Mouse (Mus musculus): ENCODE data around the gene Rwdd1.
"Not testable (repeated sequence)": the region's sequence is repeated elsewhere in the genome, so short reads cannot be mapped to it uniquely, and the experiment has no call there.

Rwdd1 gene

GRCm38 (mm10) chr10:34019302-34020075 is at the start of gene Rwdd1:
TSS of gene Rwdd1 (minus strand) at chr10:34019624.
- in situ Hi-C loops (cut with MboI; ENCODE audit: low sequenced_read_pairs), result no loop called here

GRCm38 (mm10) chr10:34066591-34066990 is 47.2 kb upstream of the Rwdd1 start:
- in situ Hi-C loops (cut with MboI; ENCODE audit: low sequenced_read_pairs), result no loop called here

GRCm38 (mm10) chr10:34053987-34054386 is 34.6 kb upstream of the Rwdd1 start:
- in situ Hi-C loops (cut with MboI; ENCODE audit: low sequenced_read_pairs), result no loop called here

- in situ Hi-C loops (cut with MboI; ENCODE audit: low sequenced_read_pairs), result no loop called here
Observed at GRCm38 (mm10) chr10:34044210-34044609, 24.8 kb upstream of the Rwdd1 start, which contains the start of gene Calhm4. TSS of gene Calhm4 (minus strand) at chr10:34044310.

- in situ Hi-C loops (cut with MboI; ENCODE audit: low sequenced_read_pairs), result no loop called here
Observed at GRCm38 (mm10) chr10:34037401-34037800, 18.0 kb upstream of the Rwdd1 start, which contains the start of gene Trappc3l. TSS of gene Trappc3l (plus strand) at chr10:34037597.

GRCm38 (mm10) chr10:34036587-34036986 is 17.2 kb upstream of the Rwdd1 start:
- in situ Hi-C loops (cut with MboI; ENCODE audit: low sequenced_read_pairs), result no loop called here

GRCm38 (mm10) chr10:34033630-34034305 is 14.3 kb upstream of the Rwdd1 start:
- in situ Hi-C loops (cut with MboI; ENCODE audit: low sequenced_read_pairs), result no loop called here

GRCm38 (mm10) chr10:34030322-34030721 is 10.9 kb upstream of the Rwdd1 start:
- in situ Hi-C loops (cut with MboI; ENCODE audit: low sequenced_read_pairs), result no loop called here

GRCm38 (mm10) chr10:34018746-34019301 is 600 bp downstream of the Rwdd1 start:
- in situ Hi-C loops (cut with MboI; ENCODE audit: low sequenced_read_pairs), result no loop called here

- in situ Hi-C loops (cut with MboI; ENCODE audit: low sequenced_read_pairs), result no loop called here
Observed at GRCm38 (mm10) chr10:34013241-34013640, 6.2 kb downstream of the Rwdd1 start.

- in situ Hi-C loops (cut with MboI; ENCODE audit: low sequenced_read_pairs), result no loop called here
Observed at GRCm38 (mm10) chr10:34012581-34012980, 6.8 kb downstream of the Rwdd1 start.

- in situ Hi-C loops (cut with MboI; ENCODE audit: low sequenced_read_pairs), result no loop called here
Observed at GRCm38 (mm10) chr10:33998397-33998796, 21.0 kb downstream of the Rwdd1 start.

- in situ Hi-C loops (cut with MboI; ENCODE audit: low sequenced_read_pairs), result not testable (repeated sequence)
Observed at GRCm38 (mm10) chr10:33996686-33997085, 22.7 kb downstream of the Rwdd1 start.

- in situ Hi-C loops (cut with MboI; ENCODE audit: low sequenced_read_pairs), result no loop called here
Observed at GRCm38 (mm10) chr10:33986771-33987170, 32.7 kb downstream of the Rwdd1 start.

- in situ Hi-C loops (cut with MboI; ENCODE audit: low sequenced_read_pairs), result no loop called here
Observed at GRCm38 (mm10) chr10:33974781-33975494, 44.5 kb downstream of the Rwdd1 start.

- in situ Hi-C loops (cut with MboI; ENCODE audit: low sequenced_read_pairs), result no loop called here
Observed at GRCm38 (mm10) chr10:33952509-33952908, 66.9 kb downstream of the Rwdd1 start.

GRCm38 (mm10) chr10:33950803-33951583 is 68.4 kb downstream of the Rwdd1 start, which contains the start of gene Zup1:
TSS of gene Zup1 (minus strand) at chr10:33951269.
- in situ Hi-C loops (cut with MboI; ENCODE audit: low sequenced_read_pairs), result no loop called here
